Mouse (Mus musculus) myocyte (in vitro differentiated cells): ENCODE data around the gene Bckdk.

ENCODE experiments used
- CEBPB ChIP-seq: IDR thresholded peaks from 2 replicates; pipeline ENCODE4 v1.6.1; 2011; ENCODE audit warnings: mild to moderate bottlenecking, moderate library complexity; ENCODE audit not compliant: poor library complexity, insufficient read depth, severe bottlenecking
- POLR2AphosphoS2 ChIP-seq: IDR thresholded peaks from one replicate; pipeline ENCODE4 v1.6.1; 2011; ENCODE audit warnings: low read depth, control low read depth; ENCODE audit not compliant: insufficient read length
- TCF12 ChIP-seq: IDR thresholded peaks from one replicate; pipeline ENCODE4 v1.6.1; 2011; ENCODE audit warnings: mild to moderate bottlenecking, control low read depth; ENCODE audit not compliant: poor library complexity, insufficient read depth, severe bottlenecking

DNA sequence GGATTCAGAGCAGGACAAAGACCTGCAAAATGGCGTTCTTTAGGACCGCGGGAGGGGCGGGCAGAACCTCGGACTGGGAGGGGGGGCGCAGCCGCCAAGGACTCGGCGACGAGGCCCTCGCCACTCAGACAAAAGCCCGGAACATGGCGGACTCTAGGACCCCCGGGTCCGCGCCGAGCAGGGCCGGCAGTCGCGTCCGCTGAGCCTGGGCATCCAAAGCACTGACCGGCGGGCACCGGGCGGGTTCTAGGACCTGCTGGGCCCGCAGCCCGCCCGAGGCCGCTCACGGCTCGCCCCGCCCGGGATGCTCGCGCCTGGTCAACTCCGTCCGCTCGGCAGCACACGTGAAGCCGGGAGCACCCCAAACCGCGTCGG, 28.3 kb upstream of the Bckdk start:
- TF ChIP-seq CEBPB (no peak), POLR2AphosphoS2 (no peak), TCF12 (no peak)
